Mouse (Mus musculus) erythroblast, embryonic 14.5 days (primary cell): ENCODE results near the gene Crocc2.

Experiments
- GATA1 ChIP-seq: IDR thresholded peaks from 2 replicates; pipeline ENCODE4 v1.6.1; 2012; ENCODE audit warnings: low read length, inconsistent platforms, mixed read lengths
- TAL1 ChIP-seq: IDR thresholded peaks from 3 replicates; pipeline ENCODE4 v1.6.1; 2012; ENCODE audit warnings: low read length, inconsistent platforms, mixed read lengths

DNA sequence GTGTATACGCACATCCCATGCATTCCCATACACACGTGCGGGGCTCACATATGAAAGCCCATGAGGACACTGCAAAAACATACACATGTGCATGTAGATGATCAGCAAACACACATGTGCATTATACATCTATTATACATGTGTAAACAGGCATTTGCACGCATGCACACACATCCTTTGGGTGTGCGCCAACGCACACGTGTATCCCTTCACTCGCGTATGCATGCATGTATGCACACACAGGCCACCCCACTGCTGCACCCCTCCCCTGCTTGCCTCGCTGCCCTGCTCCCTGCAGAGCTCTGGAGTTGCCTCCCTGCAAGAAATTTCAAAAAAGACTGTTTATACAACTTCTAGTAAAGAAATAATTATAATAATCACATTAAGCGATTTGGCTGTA is 42.5 kb downstream of the Crocc2 start:
- TF ChIP-seq TAL1 (no peak), GATA1 (no peak)
